Mouse (Mus musculus): ENCODE data around the gene Spp1. TPM values are rescaled to one million over a fixed set of nuclear protein-coding genes. Genes with fewer than 3 reads are reported as not detected.

Spp1 gene
- polyA plus RNA-seq, 1 experiment from 2014 or later, result 12.1 TPM

- Histone ChIP-seq H3K4me3 (replicated peaks; ENCODE audit: low read length) (no peak overlapping the region), H3K9me3 (ENCODE audit: control insufficient read depth, low read length) (no peaks in the 10 kb centered on the region), H3K4me1 (replicated peaks; ENCODE audit: control insufficient read depth, insufficient read depth, low read length) (peaks cover 4% of the 10 kb centered on the region), H3K27ac (ENCODE audit: low read length) (no peak overlapping the region), H3K27me3 (replicated peaks; ENCODE audit: control insufficient read depth, insufficient read depth, low read length) (no peaks in the 10 kb centered on the region), H3K9ac (replicated peaks; ENCODE audit: low read depth, low read length) (no peak overlapping the region), H3K4me2 (ENCODE audit: low read length) (no peak overlapping the region), H3K36me3 (ENCODE audit: control insufficient read depth, insufficient read depth) (no peaks in the 10 kb centered on the region)
- whole genome bisulfite sequencing, result 69% methylated on average over 3 of the region's 3 CpGs
- ATAC-seq, result no peak
These were observed 31.6 kb upstream of the Spp1 start for GRCm38 (mm10) chr5:104403351-104403750.

GRCm38 (mm10) chr5:104404551-104404950 lies 30.4 kb upstream of the Spp1 start:
- no peaks in the 10 kb centered on the region for H3K9me3 ChIP-seq (ENCODE audit: control insufficient read depth, low read length)
- H3K27me3 ChIP-seq (replicated peaks; ENCODE audit: control insufficient read depth, insufficient read depth, low read length), result no peaks in the 10 kb centered on the region
- H3K4me1 ChIP-seq (replicated peaks; ENCODE audit: control insufficient read depth, insufficient read depth, low read length), result peaks cover 4% of the 10 kb centered on the region
- no peaks in the 10 kb centered on the region for H3K36me3 ChIP-seq (ENCODE audit: control insufficient read depth, insufficient read depth)
- no peak overlapping the region for H3K9ac ChIP-seq (replicated peaks; ENCODE audit: low read depth, low read length)
- H3K27ac ChIP-seq (ENCODE audit: low read length), result no peak overlapping the region
- WGBS, result 21% methylated on average over 7 of the region's 7 CpGs
- H3K4me2 ChIP-seq (ENCODE audit: low read length), result no peak overlapping the region
- no peak overlapping the region for H3K4me3 ChIP-seq (replicated peaks; ENCODE audit: low read length)
- ATAC-seq, result no peak

- Histone ChIP-seq H3K27me3 (replicated peaks; ENCODE audit: control insufficient read depth, insufficient read depth, low read length) (no peaks in the 10 kb centered on the region), H3K4me1 (replicated peaks; ENCODE audit: control insufficient read depth, insufficient read depth, low read length) (peaks cover 4% of the 10 kb centered on the region), H3K9me3 (ENCODE audit: control insufficient read depth, low read length) (no peaks in the 10 kb centered on the region), H3K4me2 (ENCODE audit: low read length) (no peak overlapping the region), H3K9ac (replicated peaks; ENCODE audit: low read depth, low read length) (no peak overlapping the region), H3K4me3 (replicated peaks; ENCODE audit: low read length) (no peak overlapping the region), H3K36me3 (ENCODE audit: control insufficient read depth, insufficient read depth) (no peaks in the 10 kb centered on the region), H3K27ac (ENCODE audit: low read length) (no peak overlapping the region)
- no peak for ATAC-seq
- WGBS, result 69% methylated on average over 3 of the region's 3 CpGs
These were observed 29.9 kb upstream of the Spp1 start for GRCm38 (mm10) chr5:104405051-104405450.

GRCm38 (mm10) chr5:104406756-104407155 lies 28.2 kb upstream of the Spp1 start:
- 9% methylated on average over 3 of the region's 3 CpGs for WGBS
- Histone ChIP-seq H3K4me1 (replicated peaks; ENCODE audit: control insufficient read depth, insufficient read depth, low read length) (peaks cover 4% of the 10 kb centered on the region), H3K9ac (replicated peaks; ENCODE audit: low read depth, low read length) (no peak overlapping the region), H3K4me3 (replicated peaks; ENCODE audit: low read length) (no peak overlapping the region), H3K4me2 (ENCODE audit: low read length) (no peak overlapping the region), H3K9me3 (ENCODE audit: control insufficient read depth, low read length) (no peaks in the 10 kb centered on the region), H3K36me3 (ENCODE audit: control insufficient read depth, insufficient read depth) (no peaks in the 10 kb centered on the region), H3K27me3 (replicated peaks; ENCODE audit: control insufficient read depth, insufficient read depth, low read length) (no peaks in the 10 kb centered on the region), H3K27ac (ENCODE audit: low read length) (no peak overlapping the region)
- no peak for ATAC-seq

GRCm38 (mm10) chr5:104407541-104408231 lies 27.2 kb upstream of the Spp1 start:
- Histone ChIP-seq H3K36me3 (ENCODE audit: control insufficient read depth, insufficient read depth) (no peaks in the 10 kb centered on the region), H3K9me3 (ENCODE audit: control insufficient read depth, low read length) (no peaks in the 10 kb centered on the region), H3K27me3 (replicated peaks; ENCODE audit: control insufficient read depth, insufficient read depth, low read length) (no peaks in the 10 kb centered on the region), H3K27ac (ENCODE audit: low read length) (no peak overlapping the region), H3K4me2 (ENCODE audit: low read length) (no peak overlapping the region), H3K4me1 (replicated peaks; ENCODE audit: control insufficient read depth, insufficient read depth, low read length) (peaks cover 4% of the 10 kb centered on the region), H3K9ac (replicated peaks; ENCODE audit: low read depth, low read length) (no peak overlapping the region), H3K4me3 (replicated peaks; ENCODE audit: low read length) (no peak overlapping the region)
- ATAC-seq, result 0 out of 2 replicates have a peak, but pooled peaks have one; percentile 23
- 49% methylated on average over 2 of the region's 2 CpGs for WGBS

- Histone ChIP-seq H3K9me3 (ENCODE audit: control insufficient read depth, low read length) (no peaks in the 10 kb centered on the region), H3K4me2 (ENCODE audit: low read length) (no peak overlapping the region), H3K27ac (ENCODE audit: low read length) (no peak overlapping the region), H3K4me1 (replicated peaks; ENCODE audit: control insufficient read depth, insufficient read depth, low read length) (peaks cover 4% of the 10 kb centered on the region), H3K36me3 (ENCODE audit: control insufficient read depth, insufficient read depth) (no peaks in the 10 kb centered on the region), H3K27me3 (replicated peaks; ENCODE audit: control insufficient read depth, insufficient read depth, low read length) (no peaks in the 10 kb centered on the region), H3K4me3 (replicated peaks; ENCODE audit: low read length) (no peak overlapping the region), H3K9ac (replicated peaks; ENCODE audit: low read depth, low read length) (no peak overlapping the region)
- 94% methylated on average over 7 of the region's 7 CpGs for WGBS
- ATAC-seq, result no peak
These were observed 26.4 kb upstream of the Spp1 start for GRCm38 (mm10) chr5:104408549-104408948.

GRCm38 (mm10) chr5:104415999-104416398 lies 18.9 kb upstream of the Spp1 start:
- 0 out of 2 replicates have a peak, but pooled peaks have one; percentile 43 for ATAC-seq
- WGBS, result 20% methylated on average over 2 of the region's 2 CpGs
- no peak overlapping the region for H3K4me3 ChIP-seq (replicated peaks; ENCODE audit: low read length)
- no peak overlapping the region for H3K27ac ChIP-seq (ENCODE audit: low read length)
- no peaks in the 10 kb centered on the region for H3K36me3 ChIP-seq (ENCODE audit: control insufficient read depth, insufficient read depth)
- no peaks in the 10 kb centered on the region for H3K9me3 ChIP-seq (ENCODE audit: control insufficient read depth, low read length)
- H3K27me3 ChIP-seq (replicated peaks; ENCODE audit: control insufficient read depth, insufficient read depth, low read length), result no peaks in the 10 kb centered on the region
- no peak overlapping the region for H3K4me2 ChIP-seq (ENCODE audit: low read length)
- no peak overlapping the region for H3K9ac ChIP-seq (replicated peaks; ENCODE audit: low read depth, low read length)
- no peaks in the 10 kb centered on the region for H3K4me1 ChIP-seq (replicated peaks; ENCODE audit: control insufficient read depth, insufficient read depth, low read length)

GRCm38 (mm10) chr5:104417028-104417427 lies 17.9 kb upstream of the Spp1 start:
- Histone ChIP-seq H3K27ac (ENCODE audit: low read length) (no peak overlapping the region), H3K36me3 (ENCODE audit: control insufficient read depth, insufficient read depth) (no peaks in the 10 kb centered on the region), H3K27me3 (replicated peaks; ENCODE audit: control insufficient read depth, insufficient read depth, low read length) (no peaks in the 10 kb centered on the region), H3K9ac (replicated peaks; ENCODE audit: low read depth, low read length) (no peak overlapping the region), H3K4me1 (replicated peaks; ENCODE audit: control insufficient read depth, insufficient read depth, low read length) (no peaks in the 10 kb centered on the region), H3K4me3 (replicated peaks; ENCODE audit: low read length) (no peak overlapping the region), H3K4me2 (ENCODE audit: low read length) (no peak overlapping the region), H3K9me3 (ENCODE audit: control insufficient read depth, low read length) (no peaks in the 10 kb centered on the region)
- 54% methylated on average over 3 of the region's 3 CpGs for WGBS
- no peak for ATAC-seq

GRCm38 (mm10) chr5:104417721-104418120 lies 17.2 kb upstream of the Spp1 start:
- Histone ChIP-seq H3K9ac (replicated peaks; ENCODE audit: low read depth, low read length) (no peak overlapping the region), H3K4me1 (replicated peaks; ENCODE audit: control insufficient read depth, insufficient read depth, low read length) (no peaks in the 10 kb centered on the region), H3K4me3 (replicated peaks; ENCODE audit: low read length) (no peak overlapping the region), H3K36me3 (ENCODE audit: control insufficient read depth, insufficient read depth) (no peaks in the 10 kb centered on the region), H3K27me3 (replicated peaks; ENCODE audit: control insufficient read depth, insufficient read depth, low read length) (no peaks in the 10 kb centered on the region), H3K9me3 (ENCODE audit: control insufficient read depth, low read length) (no peaks in the 10 kb centered on the region), H3K4me2 (ENCODE audit: low read length) (no peak overlapping the region), H3K27ac (ENCODE audit: low read length) (no peak overlapping the region)
- ATAC-seq, result no peak
- 96% methylated on average over 1 of the region's 1 CpGs for WGBS

- H3K27ac ChIP-seq (ENCODE audit: low read length), result no peak overlapping the region
- no peaks in the 10 kb centered on the region for H3K9me3 ChIP-seq (ENCODE audit: control insufficient read depth, low read length)
- WGBS, result 85% methylated on average over 2 of the region's 2 CpGs
- H3K9ac ChIP-seq (replicated peaks; ENCODE audit: low read depth, low read length), result no peak overlapping the region
- no peak for ATAC-seq
- H3K27me3 ChIP-seq (replicated peaks; ENCODE audit: control insufficient read depth, insufficient read depth, low read length), result no peaks in the 10 kb centered on the region
- no peaks in the 10 kb centered on the region for H3K4me1 ChIP-seq (replicated peaks; ENCODE audit: control insufficient read depth, insufficient read depth, low read length)
- H3K4me3 ChIP-seq (replicated peaks; ENCODE audit: low read length), result no peak overlapping the region
- no peaks in the 10 kb centered on the region for H3K36me3 ChIP-seq (ENCODE audit: control insufficient read depth, insufficient read depth)
- no peak overlapping the region for H3K4me2 ChIP-seq (ENCODE audit: low read length)
These were observed 12.9 kb upstream of the Spp1 start for GRCm38 (mm10) chr5:104422039-104422438.
